Mouse (Mus musculus) CH12.LX (cell line): ENCODE measurements around the gene Dll1. TPM values are rescaled to one million over a fixed set of nuclear protein-coding genes. Genes with fewer than 3 reads are reported as not detected.

ENCODE experiments used
- DNase-seq: peaks from one replicate; pipeline ENCODE4 v3.0.0-alpha.2; 2013; ENCODE audit errors: extremely low read depth
- H3K27ac ChIP-seq: 2 replicates; pipeline ENCODE4 v1.5.1; 2012; ENCODE audit warnings: low read depth, mild to moderate bottlenecking, control low read depth, moderate library complexity; ENCODE audit not compliant: insufficient read depth
- H3K27me3 ChIP-seq: replicated peaks from 2 replicates; pipeline ENCODE3; 2012; ENCODE audit warnings: inconsistent platforms
- H3K36me3 ChIP-seq, 2 experiments: replicated peaks in 1 of 2; 2 replicates each; pipeline versions ENCODE3 to v1.6.1; 2012; ENCODE audit warnings: inconsistent platforms in 1 of 2, low read length in 1 of 2, mild to moderate bottlenecking in 1 of 2, mixed read lengths in 1 of 2, moderate library complexity in 1 of 2; ENCODE audit not compliant: control insufficient read depth in 1 of 2, insufficient read depth in 1 of 2
- H3K4me1 ChIP-seq, 2 experiments: 2 replicates each; pipeline ENCODE4 v1.6.1; 2012; ENCODE audit warnings: inconsistent platforms in 1 of 2, moderate library complexity in 1 of 2; ENCODE audit not compliant: insufficient read depth in 2 of 2, control insufficient read depth in 1 of 2
- H3K4me2 ChIP-seq: 2 replicates; pipeline ENCODE4 v1.6.1; 2012; ENCODE audit warnings: low read depth, mild to moderate bottlenecking, control low read depth; ENCODE audit not compliant: poor library complexity, insufficient read depth, severe bottlenecking
- H3K4me3 ChIP-seq, 3 experiments: fragments of 150-350 bp in 1 of 3; sonication (generic) in 1 of 3; replicated peaks in 1 of 3; 2 replicates each; pipeline versions ENCODE3 to v1.5.1; 2011 to 2012; ENCODE audit warnings: low read depth in 2 of 3, low read length in 2 of 3, mild to moderate bottlenecking in 2 of 3, moderate library complexity in 2 of 3, control low read depth in 1 of 3, improper control_type of control experiment in 1 of 3, inconsistent platforms in 1 of 3, mixed read lengths in 1 of 3; ENCODE audit not compliant: poor library complexity in 1 of 3
- H3K79me2 ChIP-seq: replicated peaks from 2 replicates; pipeline ENCODE4 v1.6.1; 2012; ENCODE audit warnings: mild to moderate bottlenecking, moderate library complexity; ENCODE audit not compliant: control insufficient read depth, poor library complexity, insufficient read depth, severe bottlenecking; ENCODE audit errors: extremely low read depth
- H3K9ac ChIP-seq: 2 replicates; pipeline ENCODE4 v1.6.1; 2012; ENCODE audit warnings: low read depth, mild to moderate bottlenecking, control low read depth, moderate library complexity; ENCODE audit not compliant: insufficient read depth
- H3K9me3 ChIP-seq: replicated peaks from 2 replicates; pipeline ENCODE3; 2012; ENCODE audit warnings: low read length, inconsistent platforms, mixed read lengths
- BHLHE40 ChIP-seq: IDR thresholded peaks from 2 replicates; pipeline ENCODE4 v1.6.1; 2011; ENCODE audit warnings: mild to moderate bottlenecking, low read depth, low read length, improper control_type of control experiment
- KAT2A ChIP-seq: IDR thresholded peaks from 2 replicates; pipeline ENCODE4 v1.6.1; 2012; ENCODE audit warnings: low read length, improper control_type of control experiment, inconsistent platforms; ENCODE audit not compliant: insufficient replicate concordance
- POLR2A ChIP-seq: IDR thresholded peaks from 2 replicates; pipeline ENCODE4 v1.6.1; 2011; ENCODE audit warnings: low read depth, mild to moderate bottlenecking, improper control_type of control experiment, low read length
- RAD21 ChIP-seq: IDR thresholded peaks from 2 replicates; pipeline ENCODE4 v1.6.1; 2011; ENCODE audit warnings: low read depth, mild to moderate bottlenecking, low read length, improper control_type of control experiment, moderate library complexity
- ZKSCAN1 ChIP-seq: IDR thresholded peaks from 2 replicates; pipeline ENCODE4 v1.6.1; 2012; ENCODE audit warnings: low read depth, inconsistent platforms, low read length, improper control_type of control experiment, borderline replicate concordance
- dilution Hi-C: fragments of 300-500 bp; cut with MboI; formaldehyde crosslinking; loops from 2 replicates; pipeline ENCODE4 v1.14.3; 2020; ENCODE audit warnings: low sequenced_read_pairs; ENCODE audit not compliant: extremely low pct_unique_long_range_greater_than_20kb, extremely low pct_ligation_motif_present
- in situ Hi-C: fragments of 300-500 bp; cut with MboI; formaldehyde crosslinking; loops from 3 replicates; pipeline ENCODE4 v1.14.3; 2019; ENCODE audit warnings: low sequenced_read_pairs, low pct_ligation_motif_present, low pct_unique_long_range_greater_than_20kb, mixed read lengths
- polyA plus RNA-seq: library from polyadenylated mRNA; unstranded; fragments of >175 nt; gene quantifications from 2 replicates; pipeline ENCODE4 v1.2.1, GENCODE M21; 2012; ENCODE audit warnings: low read depth; ENCODE audit not compliant: insufficient read length
- total RNA-seq, 2 experiments: library from RNA; depleted of rRNA; stranded (reverse); fragments of 300-350 nt in 1 of 2; fragments of >200 nt in 1 of 2; gene quantifications; 2 replicates each; pipeline ENCODE4 v1.2.3; 2012 to 2014

Dll1 gene
- total and polyA plus RNA-seq, 3 experiments: 0.25 to 0.52 (median 0.29) TPM

GRCm38 (mm10) chr17:15379741-15380526, 3.3 kb upstream of the Dll1 start:
- H3K9me3 ChIP-seq: no peaks in the 10 kb centered on the region
- H3K27ac ChIP-seq: no peak overlapping the region
- peaks cover 6 to 12% of the 10 kb centered on the region in 2 experiments; a peak in 3 of 4 replicates for H3K4me1 ChIP-seq
- no peak for DNase-seq
- peaks cover 73% of the 10 kb centered on the region for H3K27me3 ChIP-seq
- no peak for TF ChIP-seq KAT2A
- H3K9ac ChIP-seq: no peak overlapping the region
- no peak overlapping the region for H3K4me3 ChIP-seq
- no peaks in the 10 kb centered on the region for H3K79me2 ChIP-seq
- dilution Hi-C loops (no loop called here), in situ Hi-C loops (no loop called here)
- H3K4me2 ChIP-seq: peak overlapping the region; percentile 56
- H3K36me3 ChIP-seq: no peaks in the 10 kb centered on the region

GRCm38 (mm10) chr17:15378413-15379109, 1.9 kb upstream of the Dll1 start:
- Histone ChIP-seq H3K27ac (no peak overlapping the region), H3K4me2 (no peak overlapping the region), H3K9me3 (no peaks in the 10 kb centered on the region), H3K36me3 (no peaks in the 10 kb centered on the region), H3K9ac (no peak overlapping the region), H3K27me3 (peaks cover 83% of the 10 kb centered on the region), H3K4me3 (no peak overlapping the region), H3K4me1 (peaks cover 9 to 21% of the 10 kb centered on the region in 2 experiments), H3K79me2 (no peaks in the 10 kb centered on the region)
- in situ Hi-C loops: no loop called here
- TF ChIP-seq POLR2A (no peak), BHLHE40 (no peak)
- dilution Hi-C loops: no loop called here
- no peak for DNase-seq

- H3K79me2 ChIP-seq: no peaks in the 10 kb centered on the region
- no peak overlapping the region for H3K4me3 ChIP-seq
- H3K9ac ChIP-seq: no peak overlapping the region
- dilution Hi-C loops (no loop called here), in situ Hi-C loops (no loop called here)
- peaks cover 9 to 21% of the 10 kb centered on the region in 2 experiments for H3K4me1 ChIP-seq
- DNase-seq: no peak
- H3K36me3 ChIP-seq: no peaks in the 10 kb centered on the region
- H3K9me3 ChIP-seq: no peaks in the 10 kb centered on the region
- H3K4me2 ChIP-seq: no peak overlapping the region
- H3K27ac ChIP-seq: no peak overlapping the region
- peak; percentile 27 for TF ChIP-seq RAD21
- no peak for TF ChIP-seq ZKSCAN1
- H3K27me3 ChIP-seq: peaks cover 88% of the 10 kb centered on the region
Observed at GRCm38 (mm10) chr17:15377901-15378300, 1.2 kb upstream of the Dll1 start.
